Mouse (Mus musculus) neutrophil, adult 65 days (primary cell): Measurements from ENCODE around the gene Prdm8. TPM values are rescaled to one million over a fixed set of nuclear protein-coding genes. Genes with fewer than 3 reads are reported as not detected.

ENCODE experiments used
- total RNA-seq: library from RNA; stranded (reverse); gene quantifications from 2 replicates; pipeline ENCODE4 v1.2.4, GENCODE M21; 2023

The Prdm8 gene
- total RNA-seq, result 0.09 TPM in 1 of 2 replicates, not detected in the other

DNA sequence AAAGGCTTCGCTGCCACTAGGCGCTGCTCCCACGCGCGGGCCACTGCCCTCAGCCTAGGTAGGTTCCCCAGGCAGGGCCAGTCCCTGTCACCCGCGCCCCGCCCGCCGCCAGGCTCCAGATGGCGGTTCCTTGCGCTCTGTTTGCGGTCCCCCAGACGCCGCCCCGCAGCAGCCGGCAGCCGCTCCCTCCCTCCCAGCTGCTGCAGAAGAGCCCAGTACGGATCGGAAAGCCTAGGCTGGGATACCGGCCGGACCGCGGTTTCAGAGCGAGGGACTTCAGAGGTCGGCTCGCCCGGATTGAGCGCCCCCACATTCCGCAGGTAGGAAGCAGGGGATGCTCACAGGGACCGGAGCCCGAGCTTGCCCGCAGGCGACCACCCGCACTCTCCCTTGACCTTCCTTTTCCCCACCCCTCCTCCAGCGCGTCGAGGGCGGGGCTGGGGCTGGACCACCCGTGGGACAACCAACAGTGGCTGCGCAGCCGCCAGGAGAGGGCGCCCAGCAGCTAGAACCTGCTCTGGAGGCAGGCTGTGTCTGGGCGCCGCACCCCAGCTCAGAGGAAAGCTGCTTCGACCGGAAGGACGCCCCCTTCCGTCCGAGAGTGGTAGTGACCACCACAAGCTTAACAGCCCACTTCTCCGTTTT lies at the start of gene Prdm8:
TSS of gene Prdm8 (plus strand) at position 19 of the 645 bp plus-strand sequence.

Other genes starting within 250 kb of the Prdm8 start
- gene Antxr2, start 136.2 kb upstream of the Prdm8 start, total RNA-seq, result 115 and 210 TPM in 2 replicates
- not detected in 2 replicates for gene Fgf5, start 87.0 kb downstream of the Prdm8 start, total RNA-seq
- not detected in 2 replicates for gene Cfap299, start 162.1 kb downstream of the Prdm8 start, total RNA-seq